In the genomic region with DNA sequence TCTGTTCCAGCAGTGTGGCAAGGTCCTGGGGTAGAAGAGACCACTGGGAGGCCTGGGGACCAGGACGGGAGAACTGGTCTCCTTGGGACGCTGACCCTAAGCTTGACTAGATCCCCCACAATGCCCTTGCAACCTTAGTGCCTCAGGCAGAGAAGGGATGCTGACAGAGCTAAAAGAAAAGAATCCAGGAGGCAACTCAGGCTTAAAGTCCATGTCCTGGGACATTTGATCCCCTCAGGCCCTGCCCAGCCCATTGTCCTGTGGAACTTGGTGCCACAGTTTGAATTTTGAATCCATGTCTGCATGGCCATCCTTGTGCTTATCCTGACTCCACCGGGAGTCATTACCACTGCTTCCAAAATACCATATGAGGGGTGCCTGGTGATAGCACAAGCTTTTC, we compare ENCODE assay signal across 16 mouse cellular contexts. TPM values are rescaled to one million over a fixed set of nuclear protein-coding genes. Genes with fewer than 3 reads are reported as not detected.
"Had no signal": no experiment of that assay in that cellular context is flagged by ENCODE, and none has a peak within 500 bp of the region (broad histone marks: within the 10 kb centered on the region; RNA-seq: fewer than 3 reads in every experiment).

No protein-coding gene starts in this region.

- H3K27ac ChIP-seq: hindbrain, embryonic 13.5 days; hindbrain, postnatal 0 days; intestine, embryonic 15.5 days; limb, embryonic 12.5 days; midbrain, embryonic 13.5 days; stomach, embryonic 15.5 days had no signal

- H3K9ac ChIP-seq: hindbrain, embryonic 13.5 days; intestine, embryonic 15.5 days; limb, embryonic 12.5 days; midbrain, embryonic 13.5 days; stomach, embryonic 15.5 days had no signal

- ATAC-seq: hindbrain, postnatal 0 days; lung, postnatal 0 days; midbrain, embryonic 13.5 days had no signal

- H3K27me3 ChIP-seq: hindbrain, embryonic 13.5 days; intestine, embryonic 15.5 days; limb, embryonic 12.5 days; midbrain, embryonic 13.5 days; stomach, embryonic 15.5 days had no signal

- H3K4me1 ChIP-seq: hindbrain, embryonic 13.5 days; intestine, embryonic 15.5 days; limb, embryonic 12.5 days; midbrain, embryonic 13.5 days; stomach, embryonic 15.5 days had no signal

- H3K4me2 ChIP-seq: hindbrain, embryonic 13.5 days; intestine, embryonic 15.5 days; limb, embryonic 12.5 days; midbrain, embryonic 13.5 days; stomach, embryonic 15.5 days had no signal

- DNase-seq: layer of hippocampus, postnatal 36 days; lung, adult 2 months; lung, postnatal 36 days; right cerebral cortex, postnatal 14 days; thymus, postnatal 36 days had no signal

- H3K9me3 ChIP-seq: hindbrain, embryonic 13.5 days; intestine, embryonic 15.5 days; limb, embryonic 12.5 days; midbrain, embryonic 13.5 days; stomach, embryonic 15.5 days had no signal

- H3K4me3 ChIP-seq: hindbrain, embryonic 13.5 days; intestine, embryonic 15.5 days; limb, embryonic 12.5 days; midbrain, embryonic 13.5 days; stomach, embryonic 15.5 days had no signal

RNA-seq across cellular contexts. Expression of gene Sept12, which starts 51.5 kb away (rescaled TPM):
- polyA plus RNA-seq: hindbrain, embryonic 13.5 days; hindbrain, postnatal 0 days; intestine, embryonic 15.5 days; liver, adult 2 months; lung, adult 2 months; midbrain, embryonic 13.5 days; midbrain, postnatal 0 days; neural tube, embryonic 14.5 days; spleen, adult 2 months; stomach, embryonic 15.5 days had no signal
